Mouse (Mus musculus) embryonic facial prominence, embryonic 14.5 days (tissue): Measurements from ENCODE around the gene Ciao2a. TPM values are rescaled to one million over a fixed set of nuclear protein-coding genes. Genes with fewer than 3 reads are reported as not detected.
A peak's percentile ranks its signal among the peaks of the same experiment; 100 is the strongest.

Experiments used
- ATAC-seq: fragments of 200-750 bp; cut with Nextera tagmentation; 2 replicates; pipeline ENCODE4 v1.8.0; 2017; ENCODE audit warnings: low read depth, moderate number of reproducible peaks, moderate TSS enrichment
- DNase-seq: peaks from one replicate; pipeline ENCODE4 v3.0.0-alpha.2; 2015; ENCODE audit warnings: low spot score
- H3K27ac ChIP-seq: fragments of 300-500 bp; sonication (generic); replicated peaks from 2 replicates; pipeline ENCODE4 v1.5.1; 2014; ENCODE audit warnings: low read depth, mild to moderate bottlenecking, low read length, moderate library complexity
- H3K27me3 ChIP-seq: fragments of 300-500 bp; sonication (generic); replicated peaks from 2 replicates; pipeline ENCODE4 v1.6.1; 2014; ENCODE audit warnings: low read length; ENCODE audit not compliant: control insufficient read depth, insufficient read depth
- H3K36me3 ChIP-seq: fragments of 300-500 bp; sonication (generic); 2 replicates; pipeline ENCODE4 v1.6.1; 2014; ENCODE audit warnings: low read length, mixed read lengths; ENCODE audit not compliant: control insufficient read depth, insufficient read depth
- H3K4me1 ChIP-seq: fragments of 300-500 bp; sonication (generic); 2 replicates; pipeline ENCODE4 v1.6.1; 2014; ENCODE audit warnings: antibody characterized with exemption, low read length; ENCODE audit not compliant: control insufficient read depth, insufficient read depth
- H3K4me2 ChIP-seq: fragments of 300-500 bp; sonication (generic); 2 replicates; pipeline ENCODE4 v1.6.1; 2014; ENCODE audit warnings: low read depth, mild to moderate bottlenecking, low read length, moderate library complexity, mixed read lengths
- H3K4me3 ChIP-seq: fragments of 300-500 bp; sonication (generic); 2 replicates; pipeline ENCODE4 v1.5.1; 2014; ENCODE audit warnings: low read depth, mild to moderate bottlenecking, low read length
- H3K9ac ChIP-seq: fragments of 300-500 bp; sonication (generic); 2 replicates; pipeline ENCODE4 v1.6.1; 2014; ENCODE audit warnings: low read depth, mild to moderate bottlenecking, low read length, moderate library complexity, mixed read lengths
- H3K9me3 ChIP-seq: fragments of 300-500 bp; sonication (generic); 2 replicates; pipeline ENCODE4 v1.6.1; 2016; ENCODE audit warnings: low read length; ENCODE audit not compliant: control insufficient read depth
- WGBS: fragments of 180-500 bp; shearing (Covaris S2); extraction: QIAGEN DNeasy Blood & Tissue Kit; methylation state at CpG from one replicate; pipeline ENCODE4 v1.1.7; 2014; 5-methylcytosine and 5-hydroxymethylcytosine counted together
- polyA plus RNA-seq: library from polyadenylated mRNA; unstranded; fragments of >200 nt; fragmentation: Nextera tagmentation; extraction: Ambion mirVana; gene quantifications from 2 replicates; pipeline ENCODE4 v1.2.1, GENCODE M21; 2014

Ciao2a gene
- polyA plus RNA-seq, 1 experiment from 2014 or later = 112 TPM

DNA sequence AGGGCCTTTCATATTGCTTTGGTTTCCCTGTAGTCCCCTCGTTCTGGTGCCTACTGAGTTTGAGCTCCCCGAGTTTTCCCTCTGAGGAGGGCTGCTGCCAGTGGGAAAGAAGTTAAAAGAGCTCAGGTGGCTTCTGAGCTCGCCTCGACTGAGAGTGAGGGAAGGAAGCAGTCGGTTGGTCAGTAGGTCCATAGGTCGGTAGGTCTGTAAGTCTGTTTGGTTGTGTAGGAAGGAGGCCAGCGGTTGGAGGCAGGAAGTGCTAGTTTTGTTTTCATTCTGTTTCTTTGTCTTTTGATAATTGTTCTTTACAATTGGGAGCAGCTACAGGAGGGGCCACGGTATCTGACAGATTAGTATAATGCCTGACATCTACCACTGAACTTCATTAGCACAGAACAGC, 16.3 kb upstream of the Ciao2a start:
- no peak overlapping the region for H3K4me3 ChIP-seq
- no peaks in the 10 kb centered on the region for H3K9me3 ChIP-seq
- no peak overlapping the region for H3K9ac ChIP-seq
- peaks cover 48% of the 10 kb centered on the region for H3K36me3 ChIP-seq
- ATAC-seq (no peak), DNase-seq (no peak)
- WGBS = 47% methylated on average over 8 of the region's 8 CpGs
- no peak overlapping the region for H3K27ac ChIP-seq
- H3K27me3 ChIP-seq = no peaks in the 10 kb centered on the region
- no peak overlapping the region for H3K4me2 ChIP-seq
- H3K4me1 ChIP-seq = no peaks in the 10 kb centered on the region

DNA sequence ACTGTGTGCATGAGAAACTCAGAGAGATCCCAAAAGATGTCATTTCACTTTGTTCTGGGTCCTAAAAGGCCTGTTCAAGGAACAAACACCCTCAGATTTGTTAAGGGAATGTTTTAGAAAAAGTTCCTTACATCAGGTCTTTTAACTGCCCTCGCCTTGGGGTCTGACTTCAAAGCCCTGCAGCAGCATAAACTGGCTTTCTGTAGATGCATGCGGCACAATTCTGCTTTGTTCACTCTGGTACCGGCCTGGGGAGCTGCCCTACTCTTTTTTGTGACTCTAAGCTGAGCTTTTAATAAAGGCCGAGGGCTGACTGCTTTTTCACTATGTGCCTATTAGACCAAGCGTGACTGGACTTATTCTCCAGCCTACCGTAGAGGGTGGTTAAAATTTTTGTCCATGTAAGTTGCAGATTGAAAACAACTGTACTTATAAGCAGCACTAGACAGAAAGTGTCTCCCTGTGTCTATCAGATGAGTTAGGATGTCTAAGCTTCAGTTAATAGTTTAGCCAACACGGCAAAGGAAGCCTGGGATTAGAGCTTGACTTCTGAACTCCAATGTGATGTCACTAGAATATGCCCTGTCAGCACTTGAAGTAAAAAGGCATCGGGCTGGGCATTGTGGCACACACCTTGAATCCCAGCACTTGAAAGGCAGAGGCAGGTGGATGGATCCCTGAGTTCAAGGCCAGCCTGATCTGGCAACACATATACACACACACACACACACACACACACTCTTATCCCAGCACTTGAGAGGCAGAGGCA, 15.6 kb upstream of the Ciao2a start:
- H3K9ac ChIP-seq = peak overlapping the region; percentile 5; the same call in 1 of the 2 replicates
- WGBS = 43% methylated on average over 8 of the region's 8 CpGs
- peak; percentile 7 for DNase-seq

DNA sequence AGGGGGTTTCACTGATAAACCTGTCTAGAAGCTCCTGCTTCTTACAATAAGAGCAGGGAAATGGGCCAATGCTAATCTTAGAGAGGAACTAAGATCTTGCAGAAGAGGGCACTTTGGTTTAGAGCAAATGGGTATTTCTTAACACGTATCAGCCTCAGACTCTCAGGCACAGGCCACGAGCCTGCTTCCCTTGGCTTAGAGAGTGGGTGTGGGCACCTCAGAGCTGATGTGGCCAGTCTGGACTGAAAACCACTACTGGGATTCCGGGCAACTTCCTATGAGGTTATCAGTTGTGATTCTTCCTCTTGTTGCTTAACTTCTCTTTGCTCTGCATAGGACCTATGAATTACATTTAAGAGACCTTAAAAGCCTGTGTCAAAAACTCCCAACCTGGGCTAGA, 12.1 kb upstream of the Ciao2a start:
- ATAC-seq (no peak), DNase-seq (no peak)
- Histone ChIP-seq H3K36me3 (peaks cover 16% of the 10 kb centered on the region), H3K9me3 (no peaks in the 10 kb centered on the region), H3K9ac (no peak overlapping the region), H3K4me3 (no peak overlapping the region), H3K27me3 (no peaks in the 10 kb centered on the region), H3K27ac (no peak overlapping the region), H3K4me1 (no peaks in the 10 kb centered on the region), H3K4me2 (no peak overlapping the region)
- 89% methylated on average over 3 of the region's 3 CpGs for WGBS

More for the DNA sequence above, 15.6 kb upstream of the Ciao2a start:
- Histone ChIP-seq H3K4me2 (no peak overlapping the region), H3K4me3 (no peak overlapping the region), H3K36me3 (peaks cover 47% of the 10 kb centered on the region), H3K4me1 (no peaks in the 10 kb centered on the region), H3K27me3 (no peaks in the 10 kb centered on the region), H3K9me3 (no peaks in the 10 kb centered on the region), H3K27ac (no peak overlapping the region)
- ATAC-seq = no peak

DNA sequence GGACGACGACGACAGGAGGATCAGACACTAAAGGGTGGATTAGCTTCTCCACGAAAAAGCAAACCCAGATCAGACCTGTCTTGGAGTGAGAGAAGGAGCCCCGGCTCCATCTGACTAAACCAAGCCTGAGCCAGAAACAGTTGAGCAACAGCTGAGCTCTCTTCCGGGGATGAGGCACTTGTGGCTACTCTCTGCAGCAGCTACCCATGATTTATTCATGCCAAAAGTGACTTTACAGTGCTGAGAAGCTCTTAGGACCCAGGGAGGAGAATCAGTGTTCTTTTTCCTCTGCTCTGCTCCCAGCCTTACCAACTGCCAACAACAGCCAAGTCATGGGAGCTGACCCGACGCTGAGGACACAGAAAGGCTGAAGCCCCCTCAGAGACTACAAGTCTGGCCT, 9.5 kb upstream of the Ciao2a start:
- 59% methylated on average over 8 of the region's 8 CpGs for WGBS
- no peak overlapping the region; the same call in 1 of the 2 replicates for H3K27ac ChIP-seq
- ATAC-seq = peak; percentile 62; the same call in 1 of the 2 replicates

DNA sequence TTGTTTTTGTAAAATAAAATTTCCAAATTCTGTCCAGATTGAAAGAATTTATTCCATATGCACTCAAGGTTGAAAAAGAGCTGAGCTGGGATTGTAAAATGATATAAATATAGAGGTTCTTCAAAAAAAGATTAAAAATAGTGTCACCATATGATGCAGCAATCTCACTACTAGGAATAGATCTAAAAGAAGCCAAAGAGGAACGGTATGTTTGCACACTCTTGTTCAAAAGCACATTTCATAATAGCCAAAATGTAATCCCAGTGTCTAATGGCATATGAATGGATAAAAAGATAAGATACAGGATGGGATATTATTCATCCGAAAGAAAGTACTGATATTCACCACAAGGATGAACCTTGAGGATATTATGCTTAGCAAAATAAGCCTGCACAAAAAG, 6.9 kb upstream of the Ciao2a start:
- DNase-seq (no peak), ATAC-seq (no peak)
- H3K27me3 ChIP-seq = no peaks in the 10 kb centered on the region
- WGBS = 85% methylated on average over 2 of the region's 2 CpGs
- no peak overlapping the region for H3K9ac ChIP-seq
- peaks cover 12% of the 10 kb centered on the region; the same call in 1 of the 2 replicates for H3K4me1 ChIP-seq
- H3K4me2 ChIP-seq = no peak overlapping the region
- no peak overlapping the region for H3K4me3 ChIP-seq
- peaks cover 8% of the 10 kb centered on the region for H3K36me3 ChIP-seq
- H3K9me3 ChIP-seq = no peaks in the 10 kb centered on the region
- no peak overlapping the region for H3K27ac ChIP-seq

More for the DNA sequence above, 9.5 kb upstream of the Ciao2a start:
- Histone ChIP-seq H3K27me3 (no peaks in the 10 kb centered on the region), H3K36me3 (peaks cover 13% of the 10 kb centered on the region), H3K4me3 (no peak overlapping the region), H3K9ac (no peak overlapping the region), H3K4me1 (no peaks in the 10 kb centered on the region), H3K9me3 (no peaks in the 10 kb centered on the region), H3K4me2 (no peak overlapping the region)
- peak; percentile 54 for DNase-seq

DNA sequence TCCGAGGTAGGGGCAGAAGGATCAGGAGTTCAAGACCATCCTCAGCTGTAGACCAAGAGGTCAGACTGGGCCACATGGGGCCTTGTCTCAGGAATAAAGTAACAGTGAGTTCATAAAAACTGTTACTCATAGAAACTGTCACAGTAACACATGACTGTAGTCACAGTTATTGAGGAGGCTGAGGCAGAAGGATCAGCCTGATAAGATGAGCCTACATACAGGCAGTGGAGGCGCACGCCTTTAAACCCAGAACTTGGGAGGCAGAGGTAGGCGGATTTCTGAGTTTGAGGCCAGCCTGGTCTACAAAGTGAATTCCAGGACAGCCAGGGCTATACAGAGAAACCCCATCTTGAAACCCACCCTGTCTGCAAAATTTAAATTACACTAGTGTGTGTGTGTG, 6.3 kb upstream of the Ciao2a start:
- WGBS = 90% methylated on average over 4 of the region's 4 CpGs
- ATAC-seq = no peak
- no peaks in the 10 kb centered on the region for H3K9me3 ChIP-seq

DNA sequence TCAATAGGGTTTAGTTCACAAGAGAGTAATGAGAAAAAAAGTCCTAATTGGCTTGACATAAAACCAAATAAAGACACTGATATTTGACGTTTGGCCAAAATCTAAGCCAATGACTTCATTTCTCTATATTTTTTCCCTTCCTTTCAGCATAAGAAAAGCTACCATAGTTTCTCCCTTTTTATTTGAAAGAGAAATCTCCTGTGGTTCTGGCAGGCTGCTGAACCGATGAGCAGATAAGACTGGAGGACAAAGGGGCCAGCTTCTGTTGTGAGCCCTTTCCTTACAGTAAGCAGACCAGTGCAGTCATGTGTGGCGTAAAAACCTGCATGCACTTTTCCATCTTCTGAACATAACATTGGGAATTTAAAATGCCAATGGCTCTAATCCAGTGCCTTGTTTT, 5.5 kb upstream of the Ciao2a start:
- Histone ChIP-seq H3K4me3 (no peak overlapping the region), H3K4me1 (peaks cover 16% of the 10 kb centered on the region; the same call in 1 of the 2 replicates), H3K36me3 (no peaks in the 10 kb centered on the region; the same call in 1 of the 2 replicates), H3K27me3 (no peaks in the 10 kb centered on the region), H3K9ac (no peak overlapping the region), H3K4me2 (no peak overlapping the region), H3K27ac (peak overlapping the region; percentile 54; the same call in 1 of the 2 replicates), H3K9me3 (no peaks in the 10 kb centered on the region)
- 79% methylated on average over 3 of the region's 3 CpGs for WGBS
- ATAC-seq (no peak), DNase-seq (no peak)

More for the DNA sequence above, 6.3 kb upstream of the Ciao2a start:
- H3K4me3 ChIP-seq = no peak overlapping the region
- no peak for DNase-seq
- H3K9ac ChIP-seq = no peak overlapping the region
- no peaks in the 10 kb centered on the region for H3K27me3 ChIP-seq
- peaks cover 6% of the 10 kb centered on the region; the same call in 1 of the 2 replicates for H3K36me3 ChIP-seq
- H3K27ac ChIP-seq = no peak overlapping the region
- H3K4me2 ChIP-seq = no peak overlapping the region
- peaks cover 14% of the 10 kb centered on the region; the same call in 1 of the 2 replicates for H3K4me1 ChIP-seq

DNA sequence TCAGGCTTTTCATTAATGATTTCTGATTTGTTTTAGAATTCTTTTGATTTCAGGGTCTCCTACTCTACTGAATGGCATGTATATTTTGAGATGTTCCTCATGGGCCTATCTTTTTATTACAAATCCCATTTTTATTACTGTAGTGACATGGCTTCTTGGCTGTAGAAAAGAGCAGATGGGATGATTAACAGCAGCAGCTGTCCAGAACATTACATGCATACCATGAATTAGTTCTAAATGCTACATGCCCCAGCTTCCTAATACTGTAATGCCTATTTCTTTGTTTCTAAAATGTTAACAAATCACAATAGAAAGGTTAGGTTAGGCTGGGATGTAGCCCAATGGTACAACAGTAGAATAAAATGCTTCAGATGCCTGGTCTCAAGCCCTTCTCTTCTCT, 5.0 kb upstream of the Ciao2a start:
- Histone ChIP-seq H3K27me3 (no peaks in the 10 kb centered on the region), H3K4me2 (no peak overlapping the region), H3K9me3 (no peaks in the 10 kb centered on the region), H3K36me3 (no peaks in the 10 kb centered on the region; the same call in 1 of the 2 replicates), H3K27ac (peak overlapping the region; percentile 54; the same call in 1 of the 2 replicates), H3K4me1 (peaks cover 16% of the 10 kb centered on the region; the same call in 1 of the 2 replicates), H3K4me3 (no peak overlapping the region), H3K9ac (no peak overlapping the region)
- ATAC-seq (no peak), DNase-seq (peak; percentile 69)

DNA sequence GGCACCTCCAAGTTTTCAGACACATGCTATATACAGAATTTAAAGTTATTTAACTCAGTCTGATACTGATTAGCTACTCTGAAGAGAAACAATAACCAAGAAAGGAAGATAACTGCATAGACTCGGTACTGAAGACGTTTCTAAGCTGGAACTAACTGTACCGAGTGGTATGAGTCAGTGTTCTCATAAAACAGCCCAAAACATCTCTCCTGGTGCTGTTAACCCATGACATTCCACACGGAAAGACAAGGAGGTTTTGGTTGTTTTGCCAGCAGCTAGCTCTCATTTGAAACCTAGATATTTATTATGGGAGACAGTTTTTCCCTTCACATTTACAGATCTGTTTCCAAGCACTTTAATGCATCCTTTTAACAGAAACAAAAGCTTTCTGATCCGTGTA, 2.8 kb upstream of the Ciao2a start:
- Histone ChIP-seq H3K27me3 (no peaks in the 10 kb centered on the region), H3K9me3 (no peaks in the 10 kb centered on the region), H3K4me2 (peak overlapping the region; percentile 76), H3K36me3 (no peaks in the 10 kb centered on the region), H3K9ac (peak overlapping the region; percentile 88), H3K27ac (peak overlapping the region; percentile 89; the same call in 1 of the 2 replicates), H3K4me3 (peak overlapping the region; percentile 85), H3K4me1 (peaks cover 25% of the 10 kb centered on the region)
- WGBS = 6% methylated on average over 5 of the region's 5 CpGs
- DNase-seq (no peak), ATAC-seq (no peak)
